8 mouse cellular contexts compared by ENCODE assay signal in the genomic region with DNA sequence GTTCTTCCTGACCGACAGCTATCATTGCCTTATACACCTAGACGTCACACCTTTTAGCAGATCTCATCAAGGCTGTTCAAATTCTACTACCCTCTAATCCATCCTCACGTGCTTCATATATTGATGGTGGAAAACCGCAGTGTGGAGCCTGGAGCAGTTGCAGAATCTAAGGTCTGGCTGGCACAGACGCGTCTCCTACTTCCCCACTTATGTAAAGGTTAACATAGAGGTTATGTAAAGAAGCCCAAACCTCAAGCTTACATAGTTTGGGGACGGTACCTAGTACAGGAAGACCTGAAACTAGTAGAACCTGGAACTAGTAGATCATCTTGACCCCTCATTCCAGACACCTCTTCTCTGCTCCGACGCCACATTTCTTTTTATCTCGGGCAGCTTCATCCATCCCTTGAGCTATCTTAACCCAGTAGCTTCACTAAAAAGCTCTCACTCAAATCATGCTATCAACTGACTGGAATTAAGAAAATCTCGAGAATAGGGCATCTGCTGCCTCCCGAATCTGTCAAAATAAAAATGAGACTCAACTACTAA. TPM values are rescaled to one million over a fixed set of nuclear protein-coding genes. Genes with fewer than 3 reads are reported as not detected.
A peak's percentile ranks its signal among the peaks of the same experiment; 100 is the strongest.
DNase-seq lines count a peak whose midpoint lies in the region; ATAC-seq and TF ChIP-seq lines count a peak whose summit lies in the region.

No protein-coding gene starts in this region.

- no peaks in the 10 kb centered on the region for H3K27me3 ChIP-seq in heart, adult 2 months (ENCODE audit: control insufficient read depth, insufficient read depth, low read length)
- H3K27me3 ChIP-seq in embryonic facial prominence, embryonic 15.5 days: no peaks in the 10 kb centered on the region
- H3K27me3 ChIP-seq in limb, embryonic 11.5 days (ENCODE audit: control insufficient read depth, insufficient read depth, low read length): no peaks in the 10 kb centered on the region
- H3K27me3 ChIP-seq in neural tube, embryonic 15.5 days (replicated peaks): no peaks in the 10 kb centered on the region

- H3K4me2 ChIP-seq in embryonic facial prominence, embryonic 15.5 days (replicated peaks): peak overlapping the region; percentile 73
- peak overlapping the region; percentile 66 for H3K4me2 ChIP-seq in limb, embryonic 11.5 days (ENCODE audit: low read depth, severe bottlenecking)
- peak overlapping the region; percentile 75 for H3K4me2 ChIP-seq in neural tube, embryonic 15.5 days

- 9% methylated on average over 12 of the region's 12 CpGs for WGBS in heart, adult 2 months
- WGBS in embryonic facial prominence, embryonic 15.5 days: 12% methylated on average over 12 of the region's 12 CpGs
- WGBS in limb, embryonic 11.5 days: 14% methylated on average over 12 of the region's 12 CpGs
- WGBS in neural tube, embryonic 15.5 days: 10% methylated on average over 12 of the region's 12 CpGs

- H3K9ac ChIP-seq in heart, adult 2 months (ENCODE audit: low read depth, low read length): peak overlapping the region; percentile 87
- peak overlapping the region; percentile 64 for H3K9ac ChIP-seq in embryonic facial prominence, embryonic 15.5 days
- peak overlapping the region; percentile 70 for H3K9ac ChIP-seq in limb, embryonic 11.5 days (ENCODE audit: low read length)
- H3K9ac ChIP-seq in neural tube, embryonic 15.5 days (replicated peaks): peak overlapping the region; percentile 63

- intact Hi-C loops in heart, adult 2 months (cut with DNase I): loop anchor here (10.0 kb wide), 1 partner anchor 169 kb away; a partner anchor contains a TSS

- no peak for TF ChIP-seq EP300 in heart, adult 2 months (IDR thresholded peaks at IDR 0.05; ENCODE audit: insufficient read depth, low read depth, low read length)

- no peak for DNase-seq in heart, adult 2 months
- DNase-seq in heart, postnatal 4 days: no peak
- peak; percentile 12 for DNase-seq in CD4-positive helper T cell, adult 2 months (ENCODE audit: low read depth, low spot score)
- DNase-seq in limb, embryonic 11.5 days (ENCODE audit: low spot score): no peak
- DNase-seq in spleen, postnatal 36 days (ENCODE audit: low spot score in 2 of 2): no peak
- no peak for DNase-seq in yolk sac, embryonic 10.5 days (ENCODE audit: low spot score)

- no peaks in the 10 kb centered on the region; the same call in 1 of the 2 replicates for H3K79me2 ChIP-seq in heart, adult 2 months (replicated peaks; ENCODE audit: control insufficient read depth, insufficient read depth, low read length)

- no peak for TF ChIP-seq CTCF in heart, adult 2 months (IDR thresholded peaks at IDR 0.05)

- no peak for ATAC-seq in embryonic facial prominence, embryonic 15.5 days (ENCODE audit: insufficient number of reproducible peaks, low FRiP score, low TSS enrichment, low read depth)
- no peak for ATAC-seq in limb, embryonic 11.5 days (ENCODE audit: insufficient number of reproducible peaks, low FRiP score, low TSS enrichment, low read depth)
- ATAC-seq in neural tube, embryonic 15.5 days (ENCODE audit: low FRiP score): peak; percentile 17

- peak overlapping the region; percentile 57 for H3K4me3 ChIP-seq in heart, adult 2 months
- peak overlapping the region; percentile 70 for H3K4me3 ChIP-seq in embryonic facial prominence, embryonic 15.5 days (replicated peaks)
- H3K4me3 ChIP-seq in limb, embryonic 11.5 days (ENCODE audit: low read depth, low read length): peak overlapping the region; percentile 72
- H3K4me3 ChIP-seq in neural tube, embryonic 15.5 days (replicated peaks): peak overlapping the region; percentile 61

- peaks cover 5% of the 10 kb centered on the region for H3K4me1 ChIP-seq in heart, adult 2 months (ENCODE audit: control insufficient read depth, insufficient read depth, low read length)
- peaks cover 6% of the 10 kb centered on the region; the same call in 1 of the 2 replicates for H3K4me1 ChIP-seq in embryonic facial prominence, embryonic 15.5 days
- peaks cover 3% of the 10 kb centered on the region; the same call in 1 of the 2 replicates for H3K4me1 ChIP-seq in limb, embryonic 11.5 days (ENCODE audit: control insufficient read depth, insufficient read depth, low read length)
- peaks cover 14% of the 10 kb centered on the region for H3K4me1 ChIP-seq in neural tube, embryonic 15.5 days

- H3K9me3 ChIP-seq in embryonic facial prominence, embryonic 15.5 days (replicated peaks): no peaks in the 10 kb centered on the region
- H3K9me3 ChIP-seq in limb, embryonic 11.5 days (ENCODE audit: control insufficient read depth, low read length): no peaks in the 10 kb centered on the region
- no peaks in the 10 kb centered on the region for H3K9me3 ChIP-seq in neural tube, embryonic 15.5 days (replicated peaks)

- TF ChIP-seq POLR2A in heart, adult 2 months (IDR thresholded peaks at IDR 0.05; ENCODE audit: insufficient read depth, low read depth, low read length): no peak

- H3K27ac ChIP-seq in heart, adult 2 months: peak overlapping the region; percentile 78
- H3K27ac ChIP-seq in embryonic facial prominence, embryonic 15.5 days (replicated peaks): peak overlapping the region; percentile 87
- no peak overlapping the region; the same call in 1 of the 2 replicates for H3K27ac ChIP-seq in limb, embryonic 11.5 days (replicated peaks; ENCODE audit: low read depth, low read length)
- H3K27ac ChIP-seq in neural tube, embryonic 15.5 days (replicated peaks): peak overlapping the region; percentile 97

- H3K36me3 ChIP-seq in heart, adult 2 months (ENCODE audit: control insufficient read depth, insufficient read depth, low read length): 0 out of 2 replicates have a peak, but pooled peaks cover 2% of the 10 kb centered on the region
- H3K36me3 ChIP-seq in embryonic facial prominence, embryonic 15.5 days: peaks cover 4% of the 10 kb centered on the region
- peaks cover under 1% of the 10 kb centered on the region; the same call in 1 of the 2 replicates for H3K36me3 ChIP-seq in limb, embryonic 11.5 days (ENCODE audit: control insufficient read depth, insufficient read depth, low read length)
- peaks cover 2% of the 10 kb centered on the region; the same call in 1 of the 2 replicates for H3K36me3 ChIP-seq in neural tube, embryonic 15.5 days

RNA-seq across cellular contexts. Expression of a gene that starts 0.5 kb away (rescaled TPM):
- total RNA-seq in heart, adult 2 months (2021): 10 to 100 TPM; 12.2 to 12.9 TPM
- polyA plus RNA-seq in heart, adult 2 months (2012; rRNA removed): 4.7 and 5.6 TPM in 2 replicates
- 10 to 100 TPM; 14.4 to 14.9 TPM for total RNA-seq in heart, postnatal 4 days (2021)
- polyA plus RNA-seq in embryonic facial prominence, embryonic 15.5 days (2015; fragmentation: Nextera tagmentation; extraction: Ambion mirVana): 34.5 and 35.4 TPM in 2 replicates
- polyA plus RNA-seq in limb, embryonic 11.5 days (2014; fragmentation: Nextera tagmentation; extraction: Ambion mirVana): 48.2 and 48.7 TPM in 2 replicates
- polyA plus RNA-seq in neural tube, embryonic 15.5 days (2015; fragmentation: Nextera tagmentation; extraction: Ambion mirVana): 38.6 and 39.2 TPM in 2 replicates

RNA-seq across cellular contexts. Expression of a gene that starts 40.9 kb away (rescaled TPM):
- 1 to 10 TPM; 2.2 to 4.6 TPM for total RNA-seq in heart, adult 2 months (2021)
- 1.6 and 6.4 TPM in 2 replicates for polyA plus RNA-seq in heart, adult 2 months (2012; rRNA removed)
- under 1 TPM; 0.24 to 0.36 TPM for total RNA-seq in heart, postnatal 4 days (2021)
- 2.6 and 2.8 TPM in 2 replicates for polyA plus RNA-seq in embryonic facial prominence, embryonic 15.5 days (2015; fragmentation: Nextera tagmentation; extraction: Ambion mirVana)
- 0.30 and 0.69 TPM in 2 replicates for polyA plus RNA-seq in limb, embryonic 11.5 days (2014; fragmentation: Nextera tagmentation; extraction: Ambion mirVana)
- 19.5 and 24.7 TPM in 2 replicates for polyA plus RNA-seq in neural tube, embryonic 15.5 days (2015; fragmentation: Nextera tagmentation; extraction: Ambion mirVana)
